Mouse (Mus musculus): Measurements from ENCODE around the gene Rab34. TPM values are rescaled to one million over a fixed set of nuclear protein-coding genes. Genes with fewer than 3 reads are reported as not detected.

Gene Rab34
- total RNA-seq (2022) = 10 to 100 TPM; 28.2 to 39.4 (median 36.4) TPM

- peak; percentile 54 to 60 for DNase-seq (ENCODE audit: low spot score in 2 of 2)
Observed at GRCm38 (mm10) chr11:78188331-78189233, at the start of gene Rab34. TSS of gene Rab34 (plus strand) at chr11:78188430.

- DNase-seq (ENCODE audit: low spot score in 2 of 2) = no peak
Observed at GRCm38 (mm10) chr11:78140665-78141064, 47.6 kb upstream of the Rab34 start.

DNA sequence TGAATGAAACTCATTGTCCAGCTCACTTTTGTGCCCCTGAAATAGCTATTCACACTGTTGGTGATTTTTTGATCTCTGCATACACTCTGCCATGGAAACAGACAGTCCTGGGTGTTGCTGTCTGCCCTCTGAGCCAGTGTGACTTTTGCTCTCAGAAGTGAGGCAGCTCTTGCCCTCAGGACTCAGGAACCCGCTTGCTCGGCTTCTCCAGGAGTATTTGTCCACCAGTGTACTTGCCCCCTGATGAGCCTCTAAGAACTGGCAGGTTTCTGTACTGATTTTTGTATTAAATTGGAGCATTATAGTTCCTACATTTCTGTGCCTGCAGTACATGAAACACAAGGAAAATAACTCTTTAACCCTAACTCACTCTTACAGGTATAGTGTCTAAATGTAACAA lies 44.7 kb upstream of the Rab34 start:
- no peak for DNase-seq (ENCODE audit: low spot score in 2 of 2)

DNA sequence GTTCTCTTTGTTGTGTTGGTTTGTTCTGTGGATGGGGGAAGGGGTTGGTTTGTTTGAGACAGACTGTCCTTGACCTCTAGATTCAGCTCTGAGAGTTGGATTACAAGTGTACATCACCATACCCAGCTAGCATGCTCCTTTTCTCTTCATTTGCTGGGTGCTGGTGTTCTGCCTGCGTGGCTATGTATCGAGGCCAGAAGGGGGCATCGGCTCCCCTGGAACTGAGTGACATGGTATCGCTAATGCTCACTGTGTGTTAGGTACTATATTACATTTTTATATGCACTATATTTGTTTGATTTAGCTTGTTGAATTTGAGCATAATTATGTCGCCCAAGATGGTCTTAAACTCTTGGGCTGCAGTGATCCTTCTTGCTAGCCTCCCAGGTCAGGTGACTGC lies 42.1 kb upstream of the Rab34 start:
- no peak for DNase-seq (ENCODE audit: low spot score in 2 of 2)

- DNase-seq (ENCODE audit: low spot score in 2 of 2) = no peak
Observed at GRCm38 (mm10) chr11:78146707-78147543, 41.3 kb upstream of the Rab34 start.

GRCm38 (mm10) chr11:78151161-78151560 lies 37.1 kb upstream of the Rab34 start:
- no peak for DNase-seq (ENCODE audit: low spot score in 2 of 2)

DNA sequence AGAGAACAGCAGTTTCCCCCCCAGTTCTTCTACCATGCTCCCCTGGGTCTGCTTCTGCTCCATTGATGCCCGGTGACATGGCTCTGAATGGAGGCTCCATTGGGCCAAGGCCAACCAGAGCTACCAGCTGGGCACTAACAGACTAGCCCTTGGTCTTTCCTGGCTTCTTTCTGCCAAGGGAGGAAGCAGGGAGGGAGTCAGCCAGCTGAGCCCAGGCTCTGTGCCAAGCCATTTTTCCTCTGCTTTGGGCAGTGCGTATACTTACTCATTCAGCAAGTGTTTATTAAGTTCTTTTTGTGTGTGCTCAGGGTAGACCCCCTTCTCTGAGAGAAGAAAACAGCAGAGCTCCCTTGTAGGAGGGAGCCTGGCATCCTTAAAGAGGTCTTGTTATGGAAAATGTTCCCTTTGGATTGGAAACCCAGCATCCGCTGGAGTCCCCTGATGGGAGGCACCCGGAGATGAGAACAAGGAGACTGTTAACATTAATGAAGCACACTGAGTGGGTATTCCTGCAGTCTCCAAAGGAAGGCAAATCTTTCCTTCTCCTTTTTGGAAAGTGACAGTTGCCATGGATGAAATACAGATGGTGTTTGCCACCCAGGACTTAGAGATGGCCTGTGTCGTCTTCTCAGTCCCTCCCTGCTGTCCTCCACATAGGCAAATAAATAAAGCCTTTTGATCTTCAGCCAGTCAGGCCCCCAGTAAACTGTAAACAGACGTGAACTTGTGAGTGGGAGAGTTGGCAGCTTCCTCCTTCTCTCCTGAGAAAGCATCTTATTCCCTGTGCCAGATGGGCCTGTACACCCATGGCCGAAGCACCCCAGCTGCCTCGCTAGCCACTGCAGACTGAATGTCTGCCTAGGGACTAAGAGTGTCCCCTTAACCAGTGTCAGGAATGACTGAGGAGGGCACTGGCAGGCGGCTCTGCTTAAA lies 35.7 kb upstream of the Rab34 start:
- peak; percentile 87 to 91 for DNase-seq (ENCODE audit: low spot score in 2 of 2)

DNA sequence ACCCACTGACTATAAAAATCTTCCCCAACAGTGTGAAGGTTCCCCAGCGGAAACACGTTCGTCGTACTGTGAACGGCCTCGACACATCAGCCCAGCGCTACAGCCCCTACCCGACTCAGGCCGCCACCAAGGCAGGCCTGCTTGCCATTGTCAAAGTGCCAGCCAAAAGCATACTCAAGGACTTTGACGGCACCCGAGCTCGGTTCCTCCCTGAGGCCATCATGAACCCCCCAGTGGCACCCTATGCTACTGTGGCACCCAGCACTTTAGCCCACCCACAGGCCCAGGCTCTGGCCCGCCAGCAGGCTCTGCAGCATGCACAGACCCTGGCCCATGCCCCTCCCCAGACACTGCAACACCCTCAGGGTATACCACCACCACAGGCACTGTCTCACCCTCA lies 34.5 kb upstream of the Rab34 start:
- no peak for DNase-seq (ENCODE audit: low spot score in 2 of 2)

DNA sequence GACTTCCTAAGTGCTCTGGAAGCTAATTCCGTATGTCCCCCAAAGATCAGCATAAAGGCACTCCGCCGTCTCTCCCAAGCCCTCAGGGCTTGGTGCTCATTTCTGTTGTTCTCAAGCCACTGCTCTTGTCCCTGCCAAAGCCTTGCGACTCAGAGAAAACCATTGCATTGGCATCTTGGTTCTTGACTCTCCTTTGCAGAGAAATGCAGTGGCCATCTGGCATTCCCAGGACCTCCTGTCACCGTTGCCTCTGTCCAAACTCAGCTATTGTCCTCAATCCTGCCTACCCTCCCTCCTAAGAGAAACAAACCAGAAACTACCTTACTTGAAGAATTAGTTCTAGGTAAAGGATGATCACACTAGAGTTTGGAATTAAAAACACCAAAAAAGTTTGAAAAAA lies 32.6 kb upstream of the Rab34 start:
- no peak for DNase-seq (ENCODE audit: low spot score in 2 of 2)

DNA sequence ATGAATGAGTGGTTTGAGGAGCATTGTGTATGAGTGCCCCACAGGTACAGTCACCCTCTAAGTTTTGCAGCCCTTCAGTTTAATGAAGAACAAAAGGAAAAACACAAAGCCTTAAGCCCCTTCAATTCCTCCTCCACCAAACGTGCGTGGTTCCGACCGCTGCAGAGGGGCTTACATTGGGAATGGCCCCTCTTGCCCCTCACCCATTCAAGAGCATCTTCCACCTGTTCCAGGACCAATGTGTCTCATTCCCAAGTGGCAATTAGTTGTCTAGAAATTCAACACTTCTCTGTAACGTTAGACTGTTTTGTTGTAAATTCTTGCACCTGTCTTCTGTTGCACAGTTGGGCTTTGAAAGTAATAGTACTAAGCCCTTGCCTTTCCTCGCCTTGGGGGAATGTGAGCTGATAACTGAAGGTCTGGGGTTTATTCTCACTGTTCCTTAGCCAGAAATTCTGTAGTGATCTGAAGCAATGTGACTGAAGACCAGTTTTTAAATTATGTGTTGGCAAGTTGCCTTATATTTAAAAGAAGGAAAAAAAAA lies 32.0 kb upstream of the Rab34 start:
- no peak for DNase-seq (ENCODE audit: low spot score in 2 of 2)

DNA sequence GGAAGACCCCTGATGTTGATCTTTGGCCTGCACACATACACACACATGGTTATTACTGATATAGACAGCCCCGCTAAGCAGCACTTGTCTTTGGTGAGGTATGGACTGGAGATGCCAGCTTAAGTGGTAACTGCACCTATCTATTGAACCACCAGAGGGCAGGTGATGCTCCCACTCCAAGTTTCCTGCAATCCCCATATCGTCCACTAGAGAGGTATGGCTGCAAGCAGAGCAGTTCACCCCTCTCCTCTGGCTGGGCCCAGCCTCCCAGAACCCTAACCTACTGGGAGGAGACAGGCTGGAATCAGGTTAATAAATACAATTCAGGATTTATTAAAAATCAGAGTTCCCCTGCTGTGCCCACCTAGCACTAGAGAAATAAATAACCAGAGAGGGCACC lies 29.1 kb upstream of the Rab34 start:
- DNase-seq (ENCODE audit: low spot score in 2 of 2) = peak in 1 of 2 experiments; percentile 81

DNA sequence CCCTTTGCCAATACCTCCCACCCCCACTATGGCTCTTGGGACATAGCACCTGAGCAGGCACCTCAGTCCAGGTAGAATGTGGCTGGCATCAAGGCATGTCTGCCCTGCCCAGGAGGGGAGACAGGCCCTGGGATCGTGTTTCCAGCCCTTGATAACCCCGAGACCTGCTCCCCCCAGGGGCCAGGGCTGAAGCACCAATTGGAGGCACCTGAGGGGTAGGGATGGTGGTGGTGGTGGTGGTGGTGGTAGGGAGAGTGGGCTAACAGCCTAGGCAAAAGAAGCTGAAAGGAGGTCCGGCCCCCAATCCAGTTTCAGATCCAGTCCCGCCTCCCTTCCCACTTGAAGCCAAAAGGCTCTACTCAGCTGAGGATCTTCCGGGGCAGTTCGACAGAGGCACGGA lies 28.7 kb upstream of the Rab34 start:
- DNase-seq (ENCODE audit: low spot score in 2 of 2) = no peak

- no peak for DNase-seq (ENCODE audit: low spot score in 2 of 2)
Observed at GRCm38 (mm10) chr11:78160171-78160570, 28.1 kb upstream of the Rab34 start.

GRCm38 (mm10) chr11:78160675-78161074 lies 27.6 kb upstream of the Rab34 start:
- DNase-seq (ENCODE audit: low spot score in 2 of 2) = no peak

GRCm38 (mm10) chr11:78161169-78161568 lies 27.1 kb upstream of the Rab34 start:
- no peak for DNase-seq (ENCODE audit: low spot score in 2 of 2)

DNA sequence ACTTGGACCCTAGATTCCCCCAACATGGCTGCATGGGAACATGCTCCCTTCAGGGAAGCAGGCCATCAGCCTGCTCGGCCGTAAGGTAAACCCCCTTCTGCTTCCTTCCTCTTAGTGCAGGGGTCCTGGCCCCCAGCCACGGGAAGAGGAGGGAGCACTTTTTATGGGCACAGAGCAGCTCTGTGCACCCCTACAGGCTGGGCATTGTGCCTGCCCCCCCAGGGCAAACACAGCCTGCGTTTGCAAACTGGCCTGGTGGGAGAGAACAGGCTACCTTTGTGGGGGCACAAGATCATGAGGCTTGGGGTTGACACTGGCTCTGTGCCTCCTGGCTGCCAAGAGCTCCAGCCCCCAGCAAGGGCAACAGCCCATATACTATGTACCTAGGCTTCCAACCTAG lies 26.3 kb upstream of the Rab34 start:
- no peak for DNase-seq (ENCODE audit: low spot score in 2 of 2)

GRCm38 (mm10) chr11:78162504-78162903 lies 25.7 kb upstream of the Rab34 start:
- no peak for DNase-seq (ENCODE audit: low spot score in 2 of 2)

DNA sequence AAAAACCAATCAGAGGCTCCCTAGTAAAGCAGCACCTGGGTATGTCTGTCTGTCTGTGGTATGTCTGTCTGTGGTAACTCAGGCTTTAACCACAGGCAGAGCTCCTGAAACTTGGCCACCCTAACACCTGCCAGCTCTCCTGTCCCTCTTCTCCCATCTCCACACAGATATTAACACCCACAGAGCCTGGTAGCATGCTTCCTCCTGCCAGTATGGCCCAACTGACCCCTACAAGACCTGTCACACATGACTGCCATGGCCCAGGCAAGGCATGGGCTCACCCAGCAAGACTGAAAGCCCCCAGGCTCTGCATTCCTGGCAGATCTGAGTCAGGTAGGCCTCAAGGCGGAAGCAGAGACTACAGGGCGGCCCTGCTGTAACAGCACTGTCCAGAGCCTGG lies 25.2 kb upstream of the Rab34 start:
- no peak for DNase-seq (ENCODE audit: low spot score in 2 of 2)

DNA sequence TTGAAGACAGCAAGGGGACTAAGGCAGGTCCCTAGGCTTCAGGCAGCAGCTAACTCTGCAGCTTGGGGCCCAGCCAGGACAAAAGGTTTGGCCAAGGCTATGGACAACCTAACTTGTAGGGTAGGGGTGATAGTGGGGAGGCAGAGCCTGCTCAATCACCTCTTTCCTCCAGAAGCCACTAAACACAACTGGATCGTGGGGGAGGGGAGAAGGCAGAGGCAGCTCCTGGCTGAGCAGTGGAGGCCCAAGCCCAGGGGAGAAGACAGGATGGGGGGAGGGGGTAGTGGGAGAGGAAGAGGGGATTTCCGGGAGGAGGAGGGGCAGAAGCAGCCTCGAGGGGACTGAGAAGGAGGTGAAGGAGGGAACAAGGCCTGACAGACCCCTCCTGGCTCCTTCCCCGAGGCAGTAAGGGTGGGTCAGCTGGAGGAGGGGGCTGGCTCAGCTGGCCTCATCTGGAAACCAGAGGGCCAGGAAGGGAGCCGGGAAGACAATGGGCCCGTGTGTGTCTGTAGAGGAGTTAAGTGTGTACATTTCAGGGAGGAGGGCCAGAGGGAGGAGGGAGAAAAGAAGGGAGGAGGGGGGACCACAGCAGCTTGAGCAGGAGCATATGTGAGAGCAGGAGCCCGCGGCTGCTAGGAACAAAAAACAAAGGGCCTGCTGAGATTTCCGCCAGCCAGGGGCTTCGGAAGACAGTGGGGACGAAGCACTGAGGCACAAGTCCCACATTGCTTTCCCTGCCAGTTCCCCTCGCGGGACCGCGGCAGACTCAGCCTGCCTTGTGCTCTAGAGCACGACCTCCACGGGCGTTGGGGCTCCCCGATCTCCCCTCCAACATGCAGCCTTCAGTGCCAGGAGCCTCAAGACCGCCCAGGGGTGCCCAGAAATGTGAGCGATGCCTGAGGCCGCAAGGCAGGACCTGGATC lies 24.3 kb upstream of the Rab34 start:
- no peak for DNase-seq (ENCODE audit: low spot score in 2 of 2)

GRCm38 (mm10) chr11:78164604-78164923 lies 23.7 kb upstream of the Rab34 start:
- no peak for DNase-seq (ENCODE audit: low spot score in 2 of 2)
